In genomic region chr1:19605506-19605905, GRCm38 (mm10) we compare ENCODE assay signal across 24 mouse cellular contexts.
DNase-seq lines count a peak whose midpoint lies in the region; ATAC-seq and TF ChIP-seq lines count a peak whose summit lies in the region.
"Had no signal": no experiment of that assay in that cellular context is flagged by ENCODE, and none has a peak within 500 bp of the region (broad histone marks: within the 10 kb centered on the region; RNA-seq: fewer than 3 reads in every experiment).

No protein-coding gene starts in this region.

- no peaks in the 10 kb centered on the region for H3K9me3 ChIP-seq in kidney, embryonic 14.5 days (ENCODE audit: control insufficient read depth, low read length)
- H3K9me3 ChIP-seq in kidney, embryonic 16.5 days (ENCODE audit: low read length), result no peaks in the 10 kb centered on the region
- H3K9me3 ChIP-seq: embryonic facial prominence, embryonic 10.5 days; embryonic facial prominence, embryonic 12.5 days; forebrain, embryonic 13.5 days; forebrain, embryonic 15.5 days; G1E had no signal

- 59% methylated on average over 7 of the region's 7 CpGs for WGBS in kidney, embryonic 14.5 days
- WGBS in kidney, embryonic 16.5 days, result 54% methylated on average over 7 of the region's 7 CpGs

- H3K27me3 ChIP-seq in kidney, embryonic 14.5 days (ENCODE audit: control insufficient read depth, insufficient read depth, low read length), result no peaks in the 10 kb centered on the region
- no peaks in the 10 kb centered on the region for H3K27me3 ChIP-seq in kidney, embryonic 16.5 days (ENCODE audit: insufficient read depth, low read length)
- H3K27me3 ChIP-seq in testis, adult 2 months (ENCODE audit: control insufficient read depth, insufficient read depth, low read length), result no peaks in the 10 kb centered on the region
- H3K27me3 ChIP-seq: CH12.LX; embryonic facial prominence, embryonic 12.5 days; forebrain, embryonic 13.5 days; forebrain, embryonic 15.5 days; Patski had no signal

- TF ChIP-seq POLR2A in testis, adult 2 months (IDR thresholded peaks at IDR 0.05; ENCODE audit: control insufficient read depth, low read depth, low read length), result no peak

- no peak overlapping the region for H3K4me2 ChIP-seq in kidney, embryonic 14.5 days (replicated peaks; ENCODE audit: low read depth, low read length)
- H3K4me2 ChIP-seq in kidney, embryonic 16.5 days (replicated peaks; ENCODE audit: low read depth, low read length), result no peak overlapping the region
- H3K4me2 ChIP-seq: embryonic facial prominence, embryonic 12.5 days; forebrain, embryonic 13.5 days; forebrain, embryonic 15.5 days had no signal

- H3K36me3 ChIP-seq in kidney, embryonic 14.5 days (ENCODE audit: control insufficient read depth, insufficient read depth, low read length), result no peaks in the 10 kb centered on the region
- H3K36me3 ChIP-seq in kidney, embryonic 16.5 days (ENCODE audit: insufficient read depth, low read length), result no peaks in the 10 kb centered on the region
- no peaks in the 10 kb centered on the region for H3K36me3 ChIP-seq in testis, adult 2 months (ENCODE audit: control insufficient read depth, insufficient read depth, low read length)
- H3K36me3 ChIP-seq: embryonic facial prominence, embryonic 10.5 days; embryonic facial prominence, embryonic 12.5 days; forebrain, embryonic 15.5 days; G1E had no signal

- no peak overlapping the region for H3K27ac ChIP-seq in kidney, embryonic 14.5 days (ENCODE audit: low read depth, low read length)
- H3K27ac ChIP-seq in kidney, embryonic 16.5 days (ENCODE audit: low read length), result no peak overlapping the region
- no peak overlapping the region for H3K27ac ChIP-seq in testis, adult 2 months (ENCODE audit: control insufficient read depth, insufficient read depth, low read depth, low read length)
- H3K27ac ChIP-seq: embryonic facial prominence, embryonic 10.5 days; embryonic facial prominence, embryonic 12.5 days; forebrain, embryonic 13.5 days; forebrain, embryonic 15.5 days had no signal

- DNase-seq in kidney, adult 11 months, result no peak
- no peak for DNase-seq in kidney, adult 9 months
- no peak for DNase-seq in testis, postnatal 14 days (ENCODE audit: low spot score)
- DNase-seq: adrenal gland, adult 8-10 months; adrenal gland, postnatal 14 days; adrenal gland, postnatal 36 days; B cell, adult 2 months; cerebellum, adult 11-12 months; cerebellum, adult 2 months; cerebellum, adult 9-10 months; cerebellum, postnatal 10 days; cerebellum, postnatal 25 days had no signal

- H3K9ac ChIP-seq in kidney, embryonic 14.5 days (ENCODE audit: low read depth, low read length), result no peak overlapping the region
- no peak overlapping the region for H3K9ac ChIP-seq in kidney, embryonic 16.5 days (replicated peaks; ENCODE audit: low read length)
- H3K9ac ChIP-seq: embryonic facial prominence, embryonic 12.5 days; forebrain, embryonic 13.5 days; forebrain, embryonic 15.5 days had no signal

- no peaks in the 10 kb centered on the region for H3K4me1 ChIP-seq in kidney, embryonic 14.5 days (ENCODE audit: control insufficient read depth, insufficient read depth, low read length)
- no peaks in the 10 kb centered on the region for H3K4me1 ChIP-seq in kidney, embryonic 16.5 days (ENCODE audit: insufficient read depth, low read length)
- H3K4me1 ChIP-seq in testis, adult 2 months (ENCODE audit: control insufficient read depth, insufficient read depth, low read length), result no peaks in the 10 kb centered on the region
- H3K4me1 ChIP-seq: embryonic facial prominence, embryonic 10.5 days; embryonic facial prominence, embryonic 12.5 days; forebrain, embryonic 13.5 days; forebrain, embryonic 15.5 days had no signal

- no peak overlapping the region for H3K4me3 ChIP-seq in kidney, embryonic 14.5 days (ENCODE audit: low read length)
- no peak overlapping the region for H3K4me3 ChIP-seq in kidney, embryonic 16.5 days (ENCODE audit: low read length)
- H3K4me3 ChIP-seq in testis, adult 2 months (ENCODE audit: control insufficient read depth, low read depth, low read length), result peak overlapping the region; percentile 36; the same call in 1 of the 2 replicates
- H3K4me3 ChIP-seq: embryonic facial prominence, embryonic 10.5 days; embryonic facial prominence, embryonic 12.5 days; forebrain, embryonic 13.5 days; forebrain, embryonic 15.5 days had no signal

- peak; percentile 64; the same call in 1 of the 2 replicates for ATAC-seq in kidney, embryonic 14.5 days (ENCODE audit: low FRiP score, low TSS enrichment)
- peak; percentile 65; the same call in 1 of the 2 replicates for ATAC-seq in kidney, embryonic 16.5 days (ENCODE audit: low FRiP score, low TSS enrichment)
- ATAC-seq: activated CD4-positive, CD25-positive, alpha-beta regulatory T cell, adult 4 months; CD4-positive, CD25-positive, alpha-beta regulatory T cell, adult 4 months; forebrain, embryonic 13.5 days; forebrain, embryonic 15.5 days; Patski had no signal

- no peak for TF ChIP-seq CTCF in testis, adult 2 months (IDR thresholded peaks at IDR 0.05; ENCODE audit: control insufficient read depth, insufficient read depth, insufficient replicate concordance, low read depth, low read length)
